Mouse (Mus musculus) retina, adult 2 months (tissue): ENCODE data around the gene Gprc5c.

Experiments used
- DNase-seq: peaks from one replicate; pipeline ENCODE4 v3.0.0-alpha.2; 2012; ENCODE audit warnings: low read depth, low spot score

Gene Gprc5c

DNA sequence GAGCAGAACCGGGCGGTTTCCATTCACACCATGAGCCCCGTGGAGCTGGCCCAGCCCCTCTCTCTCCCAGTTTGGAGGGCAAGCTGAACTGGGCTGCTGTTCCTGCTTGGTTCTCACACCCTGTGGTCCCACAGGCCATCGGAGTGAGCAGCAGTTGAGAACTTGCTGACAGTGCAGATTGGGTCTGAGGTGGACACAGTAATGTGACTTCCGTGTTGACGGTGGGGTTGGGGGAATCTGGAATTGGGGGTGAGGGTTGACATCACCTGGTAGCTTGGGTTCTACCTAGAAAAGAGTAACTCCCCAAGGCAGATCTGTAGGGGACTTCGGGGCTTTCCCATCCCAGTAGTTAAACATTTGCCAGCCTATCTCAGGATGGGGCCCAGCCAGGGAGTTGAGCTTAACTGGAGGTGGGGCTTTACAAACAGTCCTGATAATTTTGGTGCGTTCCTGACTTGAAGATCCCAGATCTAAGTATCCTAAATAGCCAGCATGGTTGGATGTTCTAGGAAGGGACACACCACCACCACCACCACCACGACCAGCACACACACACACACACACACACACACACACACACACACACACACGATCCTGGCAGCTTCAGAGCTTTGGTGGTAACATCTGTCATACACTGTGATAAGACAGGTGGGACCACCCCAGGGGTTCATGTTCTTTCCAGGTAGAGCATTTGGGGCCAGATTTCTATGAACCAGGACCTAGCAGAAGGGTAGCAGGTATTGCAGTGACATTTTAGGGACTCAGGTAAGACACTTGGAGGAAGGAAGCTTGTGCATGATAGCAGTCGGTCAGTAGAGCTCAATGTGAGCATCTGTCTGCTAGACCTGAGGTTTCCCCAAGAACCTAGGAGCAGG, 16.6 kb downstream of the Gprc5c start:
- DNase-seq = no peak

DNA sequence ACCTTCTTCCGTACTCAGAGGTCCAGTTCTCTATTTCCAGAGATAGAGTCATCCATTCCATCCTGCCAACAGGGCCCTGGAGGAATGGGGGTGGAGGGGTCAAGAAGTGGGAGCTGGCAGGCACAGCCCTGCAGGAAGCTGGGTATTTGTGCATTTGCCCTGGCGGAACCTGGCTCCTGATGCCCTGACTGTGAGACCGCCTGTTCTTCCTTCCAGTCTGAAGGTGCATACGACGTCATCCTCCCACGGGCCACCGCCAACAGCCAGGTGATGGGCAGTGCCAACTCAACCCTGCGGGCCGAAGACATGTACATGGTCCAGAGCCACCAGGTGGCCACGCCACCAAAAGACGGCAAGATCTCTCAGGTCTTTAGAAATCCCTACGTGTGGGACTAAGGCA, 17.3 kb downstream of the Gprc5c start:
- no peak for DNase-seq

DNA sequence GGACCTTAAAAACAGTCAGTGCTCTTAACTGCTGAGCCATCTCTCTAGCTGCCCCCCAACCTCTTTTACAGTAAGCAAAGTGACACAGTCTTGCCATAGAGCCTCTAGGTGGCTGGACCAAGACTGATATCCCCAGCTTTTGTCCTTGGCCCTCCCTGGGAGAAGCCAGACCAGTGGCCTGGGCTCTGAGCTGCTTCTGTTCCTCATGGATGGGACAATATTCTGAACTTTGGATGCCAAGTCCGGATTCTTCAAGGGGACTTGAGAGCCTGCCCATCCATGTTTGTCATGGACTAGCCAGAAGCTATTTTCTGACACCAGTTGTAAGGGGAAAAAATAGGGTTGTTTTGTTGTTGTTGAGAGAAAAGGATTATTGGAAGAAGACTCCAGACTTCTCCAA, 18.8 kb downstream of the Gprc5c start:
- no peak for DNase-seq

DNA sequence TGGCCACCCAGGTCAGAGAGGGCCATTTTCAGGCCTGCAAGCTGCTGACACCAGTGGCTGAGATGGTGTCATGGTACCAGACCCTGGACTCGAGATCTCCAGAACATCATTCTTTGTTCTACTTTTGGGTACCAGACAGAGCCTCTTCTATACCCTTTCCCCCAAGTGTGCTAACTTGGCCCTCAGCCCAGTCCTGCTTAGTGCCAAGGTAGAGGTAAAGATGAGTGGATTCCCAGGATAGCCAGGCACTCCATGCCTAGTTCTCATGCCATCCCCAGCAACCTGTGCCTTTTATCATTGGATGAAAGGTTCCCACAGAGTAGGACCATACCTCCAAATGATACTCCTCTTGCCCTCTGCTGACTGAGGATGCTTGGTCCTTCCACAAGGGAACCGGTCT, 20.6 kb downstream of the Gprc5c start:
- DNase-seq = no peak

DNA sequence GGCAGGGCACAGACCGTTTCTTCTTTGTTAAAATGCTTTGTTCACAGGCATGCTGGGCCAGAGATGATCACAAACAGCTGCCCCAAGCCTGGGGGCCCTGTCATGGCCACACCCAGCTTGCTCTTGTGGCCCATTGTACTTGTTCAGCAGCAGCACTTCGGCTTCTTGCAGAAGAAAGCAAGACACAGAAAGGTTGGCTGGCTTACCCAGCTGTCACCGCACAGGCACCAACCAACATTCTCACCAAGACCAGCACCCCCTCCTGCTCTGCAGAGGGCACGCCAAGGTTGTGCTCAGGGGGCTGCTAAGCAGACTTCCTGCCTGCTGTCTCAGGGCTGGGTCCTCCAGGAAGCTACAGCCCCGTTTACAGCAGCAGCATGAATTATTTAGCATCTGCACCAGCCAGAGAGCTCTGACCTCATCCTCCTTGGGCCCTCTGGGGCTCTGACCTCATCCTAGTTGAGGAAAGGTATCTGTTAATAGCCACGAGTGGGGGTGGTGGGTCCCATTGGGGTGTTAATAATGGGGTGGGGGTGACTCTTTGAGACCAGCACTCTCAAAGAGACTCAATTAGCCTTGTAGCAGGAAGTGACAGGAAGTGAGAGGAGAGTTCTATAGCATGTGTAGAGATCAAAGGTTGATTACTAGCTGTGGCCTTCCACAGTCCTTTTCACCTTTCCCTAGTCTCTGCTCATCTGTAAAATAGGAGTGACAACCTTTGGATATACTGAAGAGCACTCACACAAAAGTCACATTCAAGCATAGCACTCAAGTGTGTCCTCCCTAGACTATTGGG, 22.3 kb downstream of the Gprc5c start:
- no peak for DNase-seq

DNA sequence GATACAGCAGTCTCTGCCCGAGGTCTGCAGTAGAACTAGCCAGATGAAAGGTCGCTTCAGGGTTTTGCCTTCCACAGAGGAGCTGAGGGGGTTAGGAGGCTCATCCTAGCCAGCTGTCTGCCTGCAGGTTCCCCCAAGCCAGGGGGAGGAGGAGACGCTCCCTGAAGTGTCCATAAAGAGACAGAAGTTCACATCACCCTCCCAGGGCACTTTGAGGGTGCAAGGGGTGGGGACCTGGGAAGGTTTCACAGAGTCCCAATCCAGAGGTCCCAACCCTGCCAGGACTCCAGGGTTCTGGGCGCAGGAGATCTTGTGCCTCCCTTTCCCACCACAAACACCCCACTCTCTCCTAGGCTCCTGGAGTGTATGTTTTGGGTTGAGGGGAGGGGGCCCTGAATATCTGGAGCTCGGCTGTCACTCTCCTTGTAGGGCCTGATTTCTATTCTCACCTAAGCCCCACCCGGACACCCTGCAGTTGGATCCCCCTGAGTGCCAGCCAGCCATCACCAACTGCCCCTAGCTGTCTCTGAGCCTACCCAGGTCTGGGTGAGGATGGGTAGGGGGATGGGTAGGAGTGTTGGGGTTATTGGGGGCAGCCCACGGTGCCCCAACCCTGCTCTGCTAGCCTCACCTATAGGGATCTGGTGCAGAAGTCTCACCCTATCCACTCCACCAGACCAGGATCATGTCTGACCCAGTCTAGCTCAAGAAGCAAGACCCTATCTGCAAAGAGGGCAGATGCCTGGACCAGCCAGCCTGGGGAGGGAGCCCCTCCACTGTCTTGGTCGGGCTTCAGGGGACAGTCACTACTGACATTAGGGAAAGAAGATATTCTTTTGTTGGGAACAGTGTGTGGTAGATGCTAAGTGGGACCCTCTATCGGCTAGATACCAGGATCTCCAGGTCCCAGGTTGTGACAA, 23.5 kb downstream of the Gprc5c start:
- no peak for DNase-seq

DNA sequence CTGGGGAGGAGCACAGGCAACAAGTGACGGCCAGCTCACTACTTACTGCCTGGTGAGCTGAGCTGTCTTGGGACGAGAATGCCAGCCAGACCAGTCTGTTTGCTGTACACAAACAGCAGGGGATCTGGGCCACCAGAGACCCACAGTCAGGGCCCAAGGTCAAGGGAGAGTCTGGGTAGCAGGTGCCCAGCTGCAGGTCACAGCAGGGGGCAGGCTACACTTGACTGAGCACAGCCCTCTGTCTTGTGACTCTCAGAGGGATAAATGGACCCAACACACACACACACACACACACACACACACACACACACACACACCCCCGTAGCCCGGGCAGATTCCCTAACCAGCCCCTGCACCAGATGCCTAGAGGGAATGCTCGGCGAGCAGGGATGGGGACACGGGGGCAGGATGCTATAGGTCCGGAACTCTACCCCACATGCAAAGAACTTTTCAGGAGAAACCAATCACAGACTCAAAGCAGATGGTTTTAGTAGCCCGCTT, 24.4 kb downstream of the Gprc5c start:
- no peak for DNase-seq

DNA sequence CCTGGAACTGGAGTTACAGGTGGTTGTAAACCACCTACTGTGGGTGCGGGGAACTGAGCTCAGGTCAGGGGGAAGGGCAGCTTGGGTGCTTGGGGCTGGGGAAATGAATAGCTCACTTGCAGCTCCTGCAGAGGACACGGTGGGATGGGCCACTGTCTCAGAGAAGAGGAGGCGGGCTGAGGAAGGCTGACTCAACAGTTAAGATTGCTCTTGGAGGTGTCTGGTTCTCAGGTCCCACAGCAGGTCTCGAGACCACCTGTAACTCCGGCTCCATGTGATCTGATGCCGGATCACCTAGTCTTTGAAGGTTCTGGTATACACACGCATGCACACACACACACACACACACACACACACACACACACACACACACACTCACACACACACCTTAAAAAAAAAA, 25.2 kb downstream of the Gprc5c start:
- DNase-seq = no peak

DNA sequence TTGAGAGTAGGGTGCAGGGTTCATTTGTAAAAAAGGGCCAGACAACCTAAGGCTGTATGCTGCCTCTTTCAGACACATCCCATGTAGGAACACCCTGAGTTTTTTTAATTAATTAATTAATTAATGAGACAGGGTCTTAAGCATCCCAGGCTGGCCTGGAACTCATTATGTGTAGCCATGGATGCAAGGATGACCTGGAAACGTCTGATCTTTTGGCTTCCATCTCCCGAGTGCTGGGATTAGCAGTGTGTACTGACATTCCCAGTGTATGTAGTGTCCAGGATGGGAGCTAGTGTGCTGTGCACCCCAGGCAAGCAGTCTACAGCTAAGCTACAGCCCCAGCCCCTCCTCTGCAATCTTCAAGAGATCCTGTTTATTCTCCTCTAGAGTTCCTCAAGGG, 25.7 kb downstream of the Gprc5c start:
- DNase-seq = no peak

DNA sequence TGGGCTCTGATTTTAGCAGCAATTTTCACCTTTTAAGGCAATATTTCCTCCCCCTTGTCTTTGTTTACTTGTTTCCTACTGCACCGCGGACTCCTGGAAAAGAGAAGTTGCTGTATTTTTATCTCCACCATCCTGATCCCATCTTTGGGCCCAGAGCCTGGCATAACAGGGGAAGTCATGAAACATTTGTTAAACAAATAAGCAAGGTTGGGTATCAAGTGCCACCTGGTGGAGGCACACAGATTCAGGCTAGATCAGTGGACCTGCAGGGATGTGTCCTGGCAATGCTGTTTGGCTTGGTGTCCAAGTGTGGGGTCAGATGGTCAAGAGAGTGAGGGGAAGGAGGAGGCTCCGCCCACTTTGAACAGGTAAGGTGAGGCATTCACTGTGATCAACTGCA, 26.2 kb downstream of the Gprc5c start:
- DNase-seq = no peak

DNA sequence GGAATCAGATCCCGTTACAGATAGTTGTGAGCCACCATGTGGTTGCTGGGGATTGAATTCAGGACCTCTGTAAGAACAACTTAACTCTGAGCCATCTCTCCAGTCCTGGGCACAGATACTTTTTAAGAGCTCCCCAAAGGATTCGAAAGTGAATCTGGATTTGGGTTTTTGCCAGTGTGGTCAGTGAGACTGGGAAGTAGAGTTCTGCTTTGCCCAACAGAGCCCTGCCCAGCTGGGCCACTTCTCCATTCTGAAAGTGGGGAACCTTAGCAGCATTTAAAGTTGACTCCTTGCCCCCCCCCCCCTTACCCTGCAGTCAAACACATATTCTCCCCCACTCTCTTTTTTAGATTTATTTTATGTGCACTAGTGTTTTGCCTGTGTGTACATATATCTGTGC, 28.7 kb downstream of the Gprc5c start:
- DNase-seq = no peak

DNA sequence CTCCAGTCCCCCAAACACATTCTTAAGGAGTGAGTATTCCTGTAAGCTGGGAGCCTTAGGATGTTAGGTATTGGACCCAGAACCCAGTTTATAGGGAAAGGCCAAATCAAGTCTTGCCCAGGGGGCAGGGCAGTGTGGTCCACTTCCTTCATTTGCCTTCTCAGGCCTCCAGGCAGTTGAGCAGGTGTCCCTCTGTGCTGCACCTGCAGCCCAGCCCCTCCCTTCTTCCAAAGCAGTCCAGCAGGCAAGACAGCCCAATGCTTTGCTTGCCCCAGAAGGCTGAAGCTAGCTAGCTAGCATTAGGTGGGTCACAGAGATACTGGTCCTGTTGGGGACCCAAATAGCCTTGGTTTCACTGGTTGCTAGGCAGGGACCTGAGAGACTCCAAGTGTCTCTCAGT, 29.2 kb downstream of the Gprc5c start:
- DNase-seq = no peak

DNA sequence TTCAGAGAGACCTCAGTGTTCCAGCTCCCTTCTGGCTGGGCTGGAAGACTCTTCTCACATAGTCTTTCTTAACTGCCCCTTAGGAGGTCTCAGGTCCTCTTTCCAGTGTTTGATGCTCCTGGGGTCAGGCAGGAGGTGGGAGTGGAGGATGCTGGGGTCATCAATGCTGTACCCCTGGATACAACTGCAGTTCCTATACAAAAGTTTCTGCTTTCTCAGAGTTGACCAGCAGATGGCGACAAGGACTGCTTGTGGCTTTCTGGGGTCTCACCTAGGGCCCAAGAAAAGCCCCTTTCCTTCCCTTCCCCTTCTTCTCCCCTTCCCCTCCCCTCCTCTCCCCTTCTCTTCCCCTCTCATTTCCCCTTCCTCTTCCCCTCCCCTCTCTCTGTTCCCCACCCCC, 29.6 kb downstream of the Gprc5c start:
- DNase-seq = no peak

DNA sequence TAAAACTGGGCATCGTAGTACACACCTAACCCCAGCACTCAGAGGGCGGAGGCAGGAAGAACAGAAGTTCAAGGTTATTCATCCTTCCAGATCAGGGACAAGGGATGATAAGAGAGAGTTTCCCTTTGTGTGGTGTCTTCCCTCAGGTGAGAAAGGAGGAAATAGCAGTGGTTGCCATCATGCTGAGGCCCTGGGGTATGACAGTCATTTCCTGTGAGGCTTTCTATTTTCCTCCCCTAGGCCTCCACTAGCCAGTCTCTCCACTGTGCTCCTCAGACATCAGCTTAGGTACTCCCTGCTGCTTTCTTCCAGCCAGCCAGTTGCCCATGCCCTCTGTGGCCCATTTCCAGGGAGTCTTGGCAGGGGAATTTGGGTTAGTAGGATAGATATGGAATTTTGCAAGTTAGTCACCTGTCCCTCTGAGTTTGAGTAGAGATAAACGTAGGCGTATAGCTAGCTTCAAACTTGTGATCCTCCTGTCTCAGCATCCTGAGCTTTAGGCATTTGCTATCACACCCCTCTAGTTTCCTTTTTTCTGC, 32.4 kb downstream of the Gprc5c start:
- DNase-seq = no peak

DNA sequence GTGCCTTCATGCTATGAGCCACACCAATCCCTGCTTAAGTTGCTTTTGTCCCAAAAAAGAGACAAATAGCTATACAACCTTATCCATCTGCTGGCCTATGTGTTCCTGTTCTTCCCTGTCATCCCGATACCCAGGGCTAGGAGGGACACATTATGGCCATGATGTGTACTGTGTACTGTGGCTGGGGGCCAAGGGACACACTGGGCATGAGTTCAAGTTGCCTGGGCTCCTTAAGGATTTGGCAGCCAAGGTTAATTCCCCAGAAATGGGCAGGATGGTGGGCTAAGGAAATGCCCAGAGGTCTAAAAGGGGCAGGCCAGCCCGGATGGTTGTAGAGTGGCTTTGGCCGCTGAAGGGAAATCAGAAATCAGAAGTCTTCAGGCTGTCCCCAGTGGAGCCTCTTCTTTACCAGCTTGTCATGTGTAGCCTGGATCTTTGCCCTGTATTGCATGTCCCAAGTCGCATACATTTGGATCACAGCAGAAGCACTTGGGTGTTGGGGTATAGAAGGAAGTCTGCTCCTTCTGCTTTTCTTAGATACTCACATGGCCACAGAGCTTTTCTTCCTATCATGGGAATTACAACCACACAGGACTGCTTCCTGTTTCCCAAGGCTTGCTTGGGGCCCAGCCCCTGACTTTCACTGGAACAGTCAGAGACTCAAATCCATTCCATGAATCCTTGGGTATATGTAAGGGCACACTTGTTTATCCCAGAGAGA, 33.6 kb downstream of the Gprc5c start:
- no peak for DNase-seq

DNA sequence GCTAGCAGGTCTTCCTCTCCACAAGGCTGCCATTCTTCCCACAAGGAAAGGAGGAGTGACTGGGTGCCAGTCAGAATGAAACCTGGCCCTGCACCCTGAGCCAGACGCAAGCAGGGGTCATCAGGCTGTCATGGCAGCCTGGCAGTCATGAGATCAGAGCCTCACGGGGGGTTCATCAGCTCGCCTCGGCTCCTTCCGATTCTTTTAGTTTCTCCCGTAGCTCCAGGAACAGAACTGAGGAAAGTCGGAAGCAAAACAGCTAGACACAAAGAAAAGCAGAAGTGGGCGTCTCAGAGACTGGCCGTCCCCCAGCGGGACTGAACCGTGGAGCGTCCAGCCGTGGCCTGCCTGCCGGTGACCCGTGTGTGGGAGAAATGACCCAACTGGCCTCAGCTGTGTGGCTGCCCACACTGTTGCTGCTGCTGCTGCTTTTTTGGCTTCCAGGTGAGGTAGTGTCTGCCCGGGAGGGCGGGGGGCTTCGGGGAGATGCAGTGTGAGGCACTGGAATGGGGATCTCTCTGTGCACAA, 39.1 kb downstream of the Gprc5c start, which contains the start of gene Cd300a:
Cd300a (plus strand) TSS at position 51 of the 528 bp plus-strand sequence.
- DNase-seq = no peak

DNA sequence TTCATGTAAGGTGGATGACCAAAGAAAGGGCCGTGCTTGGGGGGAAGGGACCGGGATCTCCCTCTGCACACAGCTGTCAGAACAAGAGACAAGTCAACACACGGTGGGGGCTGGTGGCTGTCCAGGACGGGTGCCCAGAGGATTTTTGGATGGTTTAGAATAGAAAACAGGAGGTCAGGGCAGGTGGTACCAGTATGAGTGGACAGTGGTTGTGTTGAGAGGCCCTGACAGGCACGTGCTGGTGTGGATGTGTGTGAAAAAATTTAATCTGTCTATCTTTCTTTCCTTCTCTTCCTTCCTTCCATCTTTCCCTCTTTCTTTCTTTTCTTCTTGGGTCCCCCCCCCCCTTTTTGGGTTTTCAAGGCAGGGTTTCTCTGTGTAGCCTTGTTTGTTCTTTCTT, 39.6 kb downstream of the Gprc5c start:
- DNase-seq = no peak

DNA sequence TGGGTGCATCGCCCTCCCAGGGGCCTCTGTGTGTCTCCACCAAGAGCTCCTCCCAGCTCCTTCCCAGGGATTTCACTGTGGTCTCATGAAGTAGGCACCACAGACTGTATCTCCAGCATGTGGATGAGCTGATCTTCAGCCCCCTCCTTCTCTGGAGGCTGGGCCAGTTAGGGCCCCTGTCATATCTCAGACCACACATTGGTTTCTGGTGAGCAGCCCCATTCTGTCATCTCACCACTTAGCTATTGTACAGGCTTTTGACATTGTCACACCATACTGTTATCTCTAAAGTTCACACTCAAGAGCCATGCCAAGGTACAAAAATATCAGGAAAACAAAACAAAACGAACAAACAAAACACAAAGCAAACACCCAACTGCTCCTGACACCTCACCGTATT, 45.1 kb downstream of the Gprc5c start:
- DNase-seq = no peak

DNA sequence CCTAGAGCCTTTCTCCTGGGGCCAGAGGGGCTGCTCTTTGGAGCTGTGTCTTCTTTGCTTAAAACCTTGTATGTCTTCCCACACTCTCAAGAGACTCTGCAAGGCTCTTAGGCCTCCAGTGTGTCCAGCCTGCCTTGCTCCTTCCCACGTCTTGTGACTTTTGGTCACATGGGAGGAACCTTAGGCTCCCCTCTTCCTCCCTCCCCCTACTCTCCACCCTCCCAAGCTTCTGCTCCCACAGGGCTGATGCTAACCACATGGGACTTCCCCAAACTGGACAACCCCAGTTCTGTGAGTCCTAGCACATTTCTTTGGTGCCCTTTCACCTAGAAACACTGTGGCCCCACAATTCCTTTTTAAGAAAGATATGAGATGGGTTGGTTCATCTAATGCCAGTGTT, 47.1 kb downstream of the Gprc5c start:
- no peak for DNase-seq

DNA sequence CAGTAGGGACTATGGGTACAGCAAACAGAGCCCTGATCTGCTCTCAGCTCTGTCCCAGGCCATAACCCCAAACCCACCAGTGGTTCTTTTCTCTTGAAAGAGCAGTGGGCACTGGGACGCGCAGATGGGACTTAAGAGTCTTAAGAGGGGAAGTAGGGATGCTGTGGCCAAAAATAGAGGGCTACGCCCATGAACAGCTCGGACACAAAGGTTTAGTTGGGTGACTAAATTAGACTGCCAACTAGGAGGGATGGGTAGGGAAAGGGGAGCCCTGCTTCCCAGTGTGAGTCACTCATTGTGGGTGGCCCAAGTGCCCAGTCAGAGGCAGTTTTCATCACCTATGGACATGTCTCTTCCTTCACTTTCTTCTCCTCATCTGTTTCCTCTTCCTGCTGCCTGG, 52.3 kb downstream of the Gprc5c start:
- DNase-seq = no peak
